Mouse (Mus musculus) liver, adult 2 months (tissue): Measurements from ENCODE around the gene Il2.

ENCODE experiments used
- CTCF ChIP-seq: fragments of 200-500 bp; IDR thresholded peaks from 2 replicates; pipeline ENCODE4 v1.5.1; 2011; ENCODE audit warnings: low read depth, low read length, control low read depth
- POLR2A ChIP-seq: fragments of 200-500 bp; IDR thresholded peaks from 2 replicates; pipeline ENCODE4 v1.6.1; 2011; ENCODE audit warnings: low read length, control low read depth; ENCODE audit not compliant: insufficient read depth; ENCODE audit errors: extremely low read depth

GRCm38 (mm10) chr3:37158246-37158645, 32.5 kb upstream of the Il2 start:
- no peak for TF ChIP-seq POLR2A
- TF ChIP-seq CTCF: no peak
